Mouse (Mus musculus) liver, embryonic 14.5 days (tissue): ENCODE results near the gene Dcun1d3.

Source experiments
- CTCF ChIP-seq: IDR thresholded peaks from 2 replicates; pipeline ENCODE4 v1.5.1; 2016; ENCODE audit warnings: antibody characterized with exemption, low read depth, control low read depth
- EP300 ChIP-seq: IDR thresholded peaks from 2 replicates; pipeline ENCODE4 v1.6.1; 2016; ENCODE audit warnings: antibody characterized with exemption, low read depth

- TF ChIP-seq CTCF (no peak), EP300 (no peak)
Measured at GRCm38 (mm10) chr7:119895639-119896512, at the start of gene Dcun1d3, which contains the start of gene Lyrm1.
